8 mouse cellular contexts compared by ENCODE assay signal in genomic region chr5:147893766-147894454, GRCm38 (mm10). TPM values are rescaled to one million over a fixed set of nuclear protein-coding genes. Genes with fewer than 3 reads are reported as not detected.
DNase-seq lines count a peak whose midpoint lies in the region; ATAC-seq lines count a peak whose summit lies in the region.

No protein-coding gene starts in this region.

- no peaks in the 10 kb centered on the region for H3K9me3 ChIP-seq in heart, embryonic 11.5 days (replicated peaks; ENCODE audit: control insufficient read depth, low read length)
- H3K9me3 ChIP-seq in megakaryocyte, embryonic 14.5 days: no peaks in the 10 kb centered on the region

- H3K4me2 ChIP-seq in heart, embryonic 11.5 days: peak overlapping the region; percentile 96

- ATAC-seq in heart, embryonic 11.5 days (replicated peaks; ENCODE audit: insufficient number of reproducible peaks, low FRiP score, low TSS enrichment): no peak

- H3K4me1 ChIP-seq in heart, embryonic 11.5 days (ENCODE audit: control insufficient read depth, insufficient read depth, low read length): peaks cover 15% of the 10 kb centered on the region
- H3K4me1 ChIP-seq in megakaryocyte, embryonic 14.5 days: peaks cover 44% of the 10 kb centered on the region

- DNase-seq in left cerebral cortex, postnatal 4 days: peak; percentile 8
- no peak for DNase-seq in left cerebral cortex, adult 18-20 months (ENCODE audit: low spot score in 2 of 2)
- DNase-seq in cerebellum, adult 9-10 months: peak; percentile 73
- peak; percentile 21 to 47 for DNase-seq in kidney, postnatal 4 days
- peak; percentile 48 for DNase-seq in thymus, postnatal 14 days
- no peak for DNase-seq in layer of hippocampus, adult 9-11 months

- 1% methylated on average over 25 of the region's 25 CpGs for WGBS in heart, embryonic 11.5 days (ENCODE audit: insufficient replicate concordance)

- H3K36me3 ChIP-seq in heart, embryonic 11.5 days (ENCODE audit: control insufficient read depth, insufficient read depth, low read length): no peaks in the 10 kb centered on the region
- peaks cover 22% of the 10 kb centered on the region for H3K36me3 ChIP-seq in megakaryocyte, embryonic 14.5 days (replicated peaks; ENCODE audit: low read length)

- peak overlapping the region; percentile 75 for H3K9ac ChIP-seq in heart, embryonic 11.5 days (ENCODE audit: low read depth, low read length)

- peaks cover 4% of the 10 kb centered on the region; the same call in 1 of the 2 replicates for H3K27me3 ChIP-seq in heart, embryonic 11.5 days (ENCODE audit: control insufficient read depth, insufficient read depth, low read length)
- H3K27me3 ChIP-seq in megakaryocyte, embryonic 14.5 days (replicated peaks): peaks cover 4% of the 10 kb centered on the region

- peak overlapping the region; percentile 60; the same call in 1 of the 2 replicates for H3K27ac ChIP-seq in heart, embryonic 11.5 days (ENCODE audit: low read depth, low read length)

- intact Hi-C loops in left cerebral cortex, postnatal 4 days (cut with DNase I): no loop called here

- peak overlapping the region; percentile 72 for H3K4me3 ChIP-seq in heart, embryonic 11.5 days (ENCODE audit: low read depth, low read length)
- H3K4me3 ChIP-seq in megakaryocyte, embryonic 14.5 days (replicated peaks): peak overlapping the region; percentile 94

RNA-seq across cellular contexts. Expression of gene Slc46a3, which starts 0.7 kb away (rescaled TPM):
- total RNA-seq in left cerebral cortex, postnatal 4 days (2021): 1 to 10 TPM; 2.4 to 3.6 TPM
- total RNA-seq in left cerebral cortex, adult 18-20 months (2021): 1 to 10 TPM; 6.9 to 7.1 TPM
- 4.5 and 4.7 TPM in 2 replicates for polyA plus RNA-seq in heart, embryonic 11.5 days (2014; fragmentation: Nextera tagmentation; extraction: Ambion mirVana)
- polyA plus RNA-seq in megakaryocyte, embryonic 14.5 days (2012; ENCODE audit: insufficient read depth, low replicate concordance): 1.4 and 4.4 TPM in 2 replicates

RNA-seq across cellular contexts. Expression of gene Pomp, which starts 33.6 kb away (rescaled TPM):
- total RNA-seq in left cerebral cortex, postnatal 4 days (2021): 100 to 1,000 TPM; 143 to 160 TPM
- 100 to 1,000 TPM; 190 to 199 TPM for total RNA-seq in left cerebral cortex, adult 18-20 months (2021)
- 350 and 393 TPM in 2 replicates for polyA plus RNA-seq in heart, embryonic 11.5 days (2014; fragmentation: Nextera tagmentation; extraction: Ambion mirVana)
- 2.6 and 32.9 TPM in 2 replicates for polyA plus RNA-seq in megakaryocyte, embryonic 14.5 days (2012; ENCODE audit: insufficient read depth, low replicate concordance)

Comparison
In these comparisons a context has a peak if more than half of its experiments do, and no peak if none do; other contexts are left out.
1. DNase-seq: peak in left cerebral cortex, postnatal 4 days (single experiment), cerebellum, adult 9-10 months (single experiment), kidney, postnatal 4 days (2 of 2) and thymus, postnatal 14 days (single experiment); none in left cerebral cortex, adult 18-20 months (0 of 2) and layer of hippocampus, adult 9-11 months (single experiment).